Mouse (Mus musculus): Measurements from ENCODE around the gene Fzd1. TPM values are rescaled to one million over a fixed set of nuclear protein-coding genes. Genes with fewer than 3 reads are reported as not detected.

The Fzd1 gene
- polyA plus RNA-seq, 1 experiment from 2014 or later = 33.2 TPM

DNA sequence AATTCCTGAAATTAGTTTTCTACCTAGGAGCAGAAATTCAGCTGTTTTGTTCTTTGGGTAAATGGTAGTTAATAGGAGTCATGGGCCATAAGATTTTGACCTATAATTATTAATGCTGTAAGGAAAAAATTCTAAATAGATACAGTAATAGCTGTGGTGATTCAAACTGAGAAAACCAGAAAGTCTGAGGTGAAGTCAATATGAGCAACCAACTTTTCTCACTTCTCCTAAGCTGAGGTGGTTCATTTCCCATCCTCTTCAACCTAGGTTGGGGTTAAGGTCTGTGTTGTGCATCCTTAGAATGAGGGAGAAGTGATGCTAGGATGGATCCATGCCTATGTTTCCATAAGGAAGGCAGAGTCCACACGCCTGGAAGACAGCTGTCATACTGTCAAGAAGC lies 12.8 kb upstream of the Fzd1 start:
- H3K9ac ChIP-seq = no peak overlapping the region
- no peaks in the 10 kb centered on the region for H3K9me3 ChIP-seq
- no peaks in the 10 kb centered on the region for H3K36me3 ChIP-seq (replicated peaks)
- no peak overlapping the region for H3K4me3 ChIP-seq
- ATAC-seq (replicated peaks) = no peak
- H3K27me3 ChIP-seq (replicated peaks) = no peaks in the 10 kb centered on the region
- H3K4me2 ChIP-seq = no peak overlapping the region
- no peak overlapping the region for H3K27ac ChIP-seq
- 91% methylated on average over 1 of the region's 1 CpGs for WGBS
- no peaks in the 10 kb centered on the region for H3K4me1 ChIP-seq

DNA sequence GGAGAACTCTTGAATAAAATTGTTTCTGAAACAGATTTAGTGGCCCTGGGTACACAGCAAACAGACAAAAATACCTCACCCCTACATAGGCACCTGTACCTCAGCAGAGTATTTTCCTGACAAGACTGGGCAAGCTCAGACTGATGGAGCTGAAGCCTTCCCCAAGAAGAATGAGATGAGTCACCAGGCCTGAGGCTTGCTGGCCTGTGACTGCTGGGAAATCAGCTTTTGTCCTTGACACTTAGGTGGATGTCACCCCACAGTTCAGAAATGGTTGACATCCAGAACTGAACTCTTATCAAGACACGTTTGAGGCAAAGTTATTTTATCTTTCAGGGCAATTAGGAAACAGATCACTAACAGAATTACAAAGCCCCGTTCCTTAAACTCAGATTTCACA lies 10.1 kb upstream of the Fzd1 start:
- H3K27ac ChIP-seq = no peak overlapping the region
- no peaks in the 10 kb centered on the region for H3K36me3 ChIP-seq (replicated peaks)
- ATAC-seq (replicated peaks) = no peak
- 76% methylated on average over 2 of the region's 2 CpGs for WGBS
- H3K4me3 ChIP-seq = no peak overlapping the region
- H3K9me3 ChIP-seq = no peaks in the 10 kb centered on the region
- H3K4me1 ChIP-seq = no peaks in the 10 kb centered on the region
- no peak overlapping the region for H3K4me2 ChIP-seq
- no peak overlapping the region for H3K9ac ChIP-seq
- H3K27me3 ChIP-seq (replicated peaks) = no peaks in the 10 kb centered on the region

DNA sequence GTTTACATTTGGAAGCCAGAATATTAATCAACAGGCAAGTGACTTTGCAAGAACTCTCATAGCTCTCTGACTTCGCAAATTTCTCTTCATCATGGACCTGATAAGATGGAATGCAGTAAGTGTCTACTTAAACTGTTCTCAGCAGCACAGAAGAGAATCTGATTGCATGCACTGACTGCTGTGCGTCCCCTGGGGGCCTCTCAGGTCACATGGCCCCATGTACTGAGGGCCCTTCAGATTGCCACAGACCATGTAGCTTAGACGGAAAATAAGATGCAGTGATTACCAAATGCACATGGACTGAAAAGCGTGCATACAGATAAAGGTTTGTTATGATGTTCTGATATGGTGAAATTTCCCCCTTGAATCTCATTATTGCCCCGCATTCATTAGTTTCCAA lies 8.9 kb upstream of the Fzd1 start:
- Histone ChIP-seq H3K36me3 (replicated peaks) (no peaks in the 10 kb centered on the region), H3K4me2 (no peak overlapping the region), H3K27ac (no peak overlapping the region), H3K4me1 (no peaks in the 10 kb centered on the region), H3K9me3 (no peaks in the 10 kb centered on the region), H3K4me3 (no peak overlapping the region), H3K27me3 (replicated peaks) (no peaks in the 10 kb centered on the region), H3K9ac (no peak overlapping the region)
- ATAC-seq (replicated peaks) = no peak
- 76% methylated on average over 5 of the region's 5 CpGs for WGBS

DNA sequence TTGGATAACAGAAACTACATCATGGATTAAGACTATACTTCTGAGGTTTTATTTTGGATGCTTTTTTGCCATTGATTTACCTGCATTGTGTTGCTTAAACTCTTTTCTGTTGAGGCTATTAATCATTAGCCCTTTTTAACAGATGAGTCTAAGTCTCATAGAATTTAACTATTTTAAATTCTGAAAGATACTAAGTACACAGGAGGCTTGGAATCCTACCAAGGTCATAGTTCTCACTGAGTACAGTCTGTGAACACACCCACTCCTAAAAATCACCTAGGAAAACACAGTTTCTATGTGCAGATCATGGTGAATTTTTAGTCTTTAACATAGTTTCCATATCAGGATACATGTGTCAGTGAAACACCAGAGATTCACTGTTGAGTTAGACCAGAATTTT lies 4.1 kb upstream of the Fzd1 start:
- Histone ChIP-seq H3K27ac (no peak overlapping the region), H3K36me3 (replicated peaks) (no peaks in the 10 kb centered on the region), H3K4me1 (peaks cover 5% of the 10 kb centered on the region), H3K4me2 (no peak overlapping the region), H3K9ac (no peak overlapping the region), H3K4me3 (no peak overlapping the region), H3K9me3 (no peaks in the 10 kb centered on the region), H3K27me3 (replicated peaks) (no peaks in the 10 kb centered on the region)
- ATAC-seq (replicated peaks) = no peak

DNA sequence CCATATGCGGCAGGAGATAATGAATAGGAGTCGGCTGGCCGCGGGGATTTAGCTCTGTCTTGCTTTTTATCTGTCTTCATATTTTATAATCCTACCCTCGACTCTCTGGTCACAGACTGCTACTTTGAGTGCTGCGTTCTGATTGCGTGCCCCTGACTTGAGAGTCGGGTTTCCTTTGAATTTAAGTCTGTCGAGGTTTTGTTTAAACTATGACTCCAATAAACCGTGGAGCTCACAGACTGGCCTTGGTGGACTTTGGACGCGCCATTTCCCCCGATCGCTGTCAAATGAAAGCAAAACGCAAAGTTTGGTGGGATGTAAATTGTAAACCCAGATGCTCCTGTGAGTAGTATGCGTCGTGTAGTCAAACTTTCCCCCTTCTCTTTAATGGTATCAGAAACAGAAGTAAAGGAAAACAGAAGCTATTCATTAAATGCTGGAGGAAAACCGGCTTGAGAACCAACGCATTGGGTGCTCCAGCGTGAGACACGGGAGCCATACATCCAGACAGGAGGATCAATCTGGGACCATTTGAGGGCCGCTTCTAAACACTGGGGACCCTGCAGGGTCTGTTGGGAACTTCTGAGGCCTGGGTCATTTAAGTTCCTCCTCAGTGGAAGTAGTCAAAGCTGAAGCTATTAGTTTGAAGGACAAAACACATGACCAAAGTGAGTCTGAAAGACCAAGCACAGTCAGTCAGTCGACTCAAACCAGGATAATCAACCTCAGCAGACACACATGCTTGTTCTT lies 671 bp upstream of the Fzd1 start:
- H3K4me2 ChIP-seq = peak overlapping the region; percentile 89
- H3K27me3 ChIP-seq (replicated peaks) = no peaks in the 10 kb centered on the region
- no peaks in the 10 kb centered on the region for H3K9me3 ChIP-seq
- peak overlapping the region; percentile 98 for H3K27ac ChIP-seq
- no peaks in the 10 kb centered on the region for H3K36me3 ChIP-seq (replicated peaks)
- peak overlapping the region; percentile 89 for H3K9ac ChIP-seq
- peaks cover 15% of the 10 kb centered on the region for H3K4me1 ChIP-seq
- WGBS = under 1% methylated on average over 23 of the region's 23 CpGs
- ATAC-seq (replicated peaks) = no peak; the same call in 1 of the 2 replicates
- peak overlapping the region; percentile 88 for H3K4me3 ChIP-seq

DNA sequence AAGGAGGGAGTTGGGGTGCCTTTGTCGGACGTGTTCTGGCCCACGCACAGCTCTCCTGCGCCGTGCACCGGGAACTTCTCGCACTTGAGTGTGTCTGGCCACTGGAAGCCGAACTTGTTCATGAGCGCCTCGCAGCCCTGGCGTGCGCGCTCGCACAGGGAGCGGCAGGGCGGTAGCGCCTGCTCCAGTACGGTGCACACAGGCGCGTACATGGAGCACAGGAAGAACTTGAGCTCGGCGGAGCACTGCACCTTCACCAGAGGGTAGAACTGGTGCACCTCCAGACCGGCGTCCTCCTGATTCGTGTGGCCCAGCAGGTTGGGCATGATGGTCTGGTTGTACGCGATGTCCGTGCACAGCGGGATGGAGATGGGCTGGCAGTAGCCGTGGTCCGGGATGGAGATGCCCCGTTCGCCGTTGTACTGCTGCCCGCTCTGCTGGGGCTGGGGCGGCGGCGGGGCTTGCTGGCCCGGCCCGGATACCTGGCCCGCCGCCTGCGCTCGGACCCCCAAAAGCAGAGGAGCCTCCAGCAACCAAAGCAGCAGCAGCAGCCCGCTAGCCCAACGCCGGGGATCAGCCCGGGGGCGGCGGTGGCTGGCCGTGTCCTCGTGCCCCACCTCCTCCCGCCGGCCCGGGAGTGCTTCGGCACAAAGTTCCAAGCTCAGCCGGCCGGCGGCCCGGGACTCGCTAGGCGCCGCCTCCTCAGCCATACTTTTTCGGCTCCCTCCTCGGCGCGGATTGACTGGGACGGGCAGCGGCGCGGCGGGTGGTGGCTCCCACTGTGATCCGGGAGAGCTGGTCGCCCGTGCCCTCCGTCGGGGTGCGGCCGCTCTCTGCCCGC lies 744 bp downstream of the Fzd1 start:
- peak overlapping the region; percentile 89 for H3K4me2 ChIP-seq
- peak overlapping the region; percentile 89 for H3K9ac ChIP-seq
- H3K9me3 ChIP-seq = no peaks in the 10 kb centered on the region
- peaks cover 20% of the 10 kb centered on the region for H3K4me1 ChIP-seq
- no peaks in the 10 kb centered on the region for H3K36me3 ChIP-seq (replicated peaks)
- ATAC-seq (replicated peaks) = peak; percentile 50
- H3K4me3 ChIP-seq = peak overlapping the region; percentile 88
- under 1% methylated on average over 69 of the region's 80 CpGs for WGBS
- peak overlapping the region; percentile 98 for H3K27ac ChIP-seq
- H3K27me3 ChIP-seq (replicated peaks) = no peaks in the 10 kb centered on the region

DNA sequence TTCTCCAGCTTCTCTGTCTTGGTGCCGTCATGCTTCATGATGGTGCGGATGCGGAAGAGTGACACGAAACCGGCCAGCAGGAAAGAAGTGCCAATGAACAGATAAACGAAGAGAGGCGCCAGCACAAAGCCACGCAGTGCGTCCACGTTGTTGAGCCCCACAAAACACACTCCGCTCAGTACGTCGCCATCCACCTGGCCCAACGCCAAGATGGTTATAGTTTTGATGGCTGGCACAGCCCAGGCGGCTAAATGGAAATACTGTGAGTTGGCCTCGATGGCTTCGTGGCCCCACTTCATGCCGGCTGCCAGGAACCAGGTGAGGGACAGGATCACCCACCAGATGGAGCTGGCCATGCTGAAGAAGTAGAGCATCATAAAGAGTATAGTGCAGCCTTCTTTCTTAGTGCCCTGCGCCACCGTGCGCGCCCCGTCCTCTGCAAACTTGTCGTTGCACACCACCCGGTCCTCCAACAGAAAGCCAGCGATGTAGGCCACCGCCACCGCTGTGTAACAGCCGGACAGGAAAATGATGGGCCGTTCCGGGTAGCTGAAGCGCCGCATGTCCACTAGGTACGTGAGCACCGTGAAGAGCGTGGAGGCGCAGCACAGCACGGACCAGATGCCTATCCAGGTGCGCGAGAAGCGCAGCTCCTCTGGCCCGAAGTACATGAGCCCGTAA lies 1.7 kb downstream of the Fzd1 start:
- H3K27me3 ChIP-seq (replicated peaks) = no peaks in the 10 kb centered on the region

DNA sequence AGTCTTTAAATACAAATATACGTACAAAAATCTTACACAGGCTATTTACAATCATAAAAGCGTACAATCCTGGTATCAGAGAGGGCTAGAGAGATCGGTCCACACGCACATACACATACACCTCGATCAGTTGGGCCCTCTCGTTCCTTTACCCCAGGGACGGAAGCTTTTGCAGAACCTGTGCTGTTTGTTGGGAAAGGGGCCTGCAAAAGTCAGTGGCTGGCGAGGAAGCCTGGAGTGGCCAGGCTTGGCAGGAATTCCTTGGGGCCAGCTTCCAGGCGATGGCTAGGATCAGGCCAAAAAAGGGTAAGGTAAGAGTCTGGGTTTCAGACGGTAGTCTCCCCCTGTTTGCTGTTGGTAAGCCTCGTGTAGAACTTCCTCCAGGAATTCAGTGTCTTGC lies 2.5 kb downstream of the Fzd1 start:
- no peak for ATAC-seq (replicated peaks)
- 21% methylated on average over 11 of the region's 11 CpGs for WGBS
- Histone ChIP-seq H3K9me3 (no peaks in the 10 kb centered on the region), H3K27ac (peak overlapping the region; percentile 98), H3K4me1 (peaks cover 23% of the 10 kb centered on the region), H3K36me3 (replicated peaks) (no peaks in the 10 kb centered on the region), H3K9ac (peak overlapping the region; percentile 89), H3K4me3 (peak overlapping the region; percentile 88), H3K27me3 (replicated peaks) (no peaks in the 10 kb centered on the region), H3K4me2 (peak overlapping the region; percentile 89)

More for the DNA sequence above, 1.7 kb downstream of the Fzd1 start:
- H3K9ac ChIP-seq = peak overlapping the region; percentile 89
- H3K4me2 ChIP-seq = peak overlapping the region; percentile 89
- no peaks in the 10 kb centered on the region for H3K9me3 ChIP-seq
- ATAC-seq (replicated peaks) = peak; percentile 11
- WGBS = 1% methylated on average over 43 of the region's 43 CpGs
- H3K27ac ChIP-seq = peak overlapping the region; percentile 98
- no peaks in the 10 kb centered on the region for H3K36me3 ChIP-seq (replicated peaks)
- peaks cover 23% of the 10 kb centered on the region for H3K4me1 ChIP-seq
- H3K4me3 ChIP-seq = peak overlapping the region; percentile 88

DNA sequence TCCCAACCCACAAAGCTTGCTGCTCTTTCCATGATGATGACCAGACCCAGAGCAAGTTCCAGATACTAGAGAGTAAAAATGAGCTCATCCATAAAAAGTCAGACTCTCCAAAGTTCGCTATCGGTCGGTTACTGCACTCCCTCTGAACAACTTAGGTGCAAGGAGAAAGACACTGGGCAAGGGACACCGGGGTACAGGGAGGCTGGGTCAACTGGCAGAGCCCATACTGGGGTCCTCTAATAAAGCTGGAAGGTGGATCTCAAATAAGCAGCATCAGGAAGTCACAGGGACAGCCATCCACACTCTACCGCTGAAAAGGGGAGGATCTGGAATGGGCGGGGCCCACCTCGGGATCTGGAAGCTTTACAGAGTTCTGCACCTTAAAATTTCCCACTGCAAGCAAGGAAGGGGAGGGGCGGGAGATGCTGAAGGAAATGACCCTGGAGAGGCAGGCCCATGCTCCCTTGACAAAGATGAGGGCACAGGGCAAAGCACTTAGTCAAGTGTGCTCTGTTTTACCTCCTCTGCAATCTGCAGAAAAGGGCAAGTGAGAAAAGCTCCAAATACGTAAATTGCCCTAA lies 3.0 kb downstream of the Fzd1 start:
- peak overlapping the region; percentile 98 for H3K27ac ChIP-seq
- peak overlapping the region; percentile 89 for H3K9ac ChIP-seq
- 24% methylated on average over 9 of the region's 9 CpGs for WGBS
- H3K27me3 ChIP-seq (replicated peaks) = no peaks in the 10 kb centered on the region
- H3K4me1 ChIP-seq = peaks cover 23% of the 10 kb centered on the region
- peak overlapping the region; percentile 88 for H3K4me3 ChIP-seq
- H3K4me2 ChIP-seq = peak overlapping the region; percentile 89
- ATAC-seq (replicated peaks) = no peak
- H3K9me3 ChIP-seq = no peaks in the 10 kb centered on the region
- H3K36me3 ChIP-seq (replicated peaks) = no peaks in the 10 kb centered on the region

DNA sequence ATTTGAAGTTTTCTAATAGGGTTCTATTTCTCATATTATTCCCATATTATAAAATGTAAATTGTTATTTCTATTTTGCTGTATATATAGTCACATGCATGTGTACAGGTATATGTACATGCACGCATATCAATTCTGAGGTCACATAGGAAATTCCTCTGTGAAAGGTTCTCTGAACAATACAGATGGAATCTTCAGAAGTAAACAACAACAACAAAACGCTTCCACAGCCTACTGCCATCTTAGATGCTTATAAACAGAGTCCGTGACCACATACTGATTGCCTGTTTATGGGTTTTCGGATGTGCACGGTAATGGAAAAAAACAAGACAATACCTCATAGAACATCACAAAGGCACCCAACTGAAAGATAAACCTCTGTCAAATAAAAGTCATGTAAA lies 4.7 kb downstream of the Fzd1 start:
- Histone ChIP-seq H3K36me3 (replicated peaks) (no peaks in the 10 kb centered on the region), H3K4me3 (peak overlapping the region; percentile 33), H3K9me3 (no peaks in the 10 kb centered on the region), H3K27ac (0 out of 2 replicates have a peak overlapping the region, but pooled peaks have one; percentile 56), H3K9ac (peak overlapping the region; percentile 34; the same call in 1 of the 2 replicates), H3K27me3 (replicated peaks) (no peaks in the 10 kb centered on the region), H3K4me1 (peaks cover 18% of the 10 kb centered on the region), H3K4me2 (peak overlapping the region; percentile 46)
- no peak for ATAC-seq (replicated peaks)
- WGBS = 57% methylated on average over 5 of the region's 5 CpGs

DNA sequence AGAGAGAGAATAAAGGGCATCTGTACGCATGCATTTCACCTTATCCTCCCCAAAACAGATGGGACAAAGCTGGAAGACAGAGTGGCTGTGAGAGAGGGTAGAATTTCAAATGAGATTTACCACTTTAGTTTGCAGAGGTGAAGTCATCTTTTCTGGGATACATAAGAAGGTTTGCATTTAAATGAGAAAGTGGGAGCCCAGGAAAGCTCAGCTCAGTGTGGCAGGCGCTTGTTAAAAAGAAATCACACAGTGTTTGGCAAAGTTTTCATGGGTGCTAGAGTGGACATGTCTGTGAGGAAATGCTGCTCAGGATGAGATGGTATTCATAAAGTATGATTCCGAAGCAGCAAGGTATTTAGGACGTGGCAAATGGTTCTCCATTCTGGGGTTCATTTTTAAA lies 15.1 kb downstream of the Fzd1 start:
- no peak for ATAC-seq (replicated peaks)
- Histone ChIP-seq H3K9ac (no peak overlapping the region), H3K4me3 (no peak overlapping the region), H3K4me2 (no peak overlapping the region), H3K4me1 (peaks cover 19% of the 10 kb centered on the region), H3K27ac (no peak overlapping the region), H3K36me3 (replicated peaks) (no peaks in the 10 kb centered on the region), H3K27me3 (replicated peaks) (no peaks in the 10 kb centered on the region), H3K9me3 (no peaks in the 10 kb centered on the region)
- WGBS = 58% methylated on average over 4 of the region's 4 CpGs

DNA sequence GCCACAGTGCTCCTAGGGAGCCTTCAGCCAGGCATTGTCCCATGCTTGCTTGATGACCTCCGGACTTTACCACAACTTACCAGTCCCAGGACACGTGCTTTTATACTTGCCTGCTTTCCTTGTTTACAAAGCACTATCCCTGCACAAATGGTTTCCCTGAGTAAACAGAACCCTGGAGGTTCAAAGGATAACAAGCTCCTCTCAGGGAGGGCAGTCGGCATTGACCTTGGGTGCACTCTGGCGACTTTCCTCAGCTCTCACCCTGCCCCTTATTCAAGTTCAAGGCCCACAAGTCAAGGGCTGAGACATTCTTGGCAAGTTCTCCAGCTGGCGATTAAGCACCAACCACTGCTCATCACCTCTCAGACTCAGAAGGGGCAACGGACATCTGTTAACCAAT lies 20.8 kb downstream of the Fzd1 start:
- Histone ChIP-seq H3K27me3 (replicated peaks) (no peaks in the 10 kb centered on the region), H3K36me3 (replicated peaks) (no peaks in the 10 kb centered on the region), H3K4me2 (no peak overlapping the region), H3K9me3 (no peaks in the 10 kb centered on the region), H3K4me1 (peaks cover 14% of the 10 kb centered on the region), H3K27ac (no peak overlapping the region), H3K4me3 (no peak overlapping the region), H3K9ac (no peak overlapping the region)
- no peak for ATAC-seq (replicated peaks)
- WGBS = 50% methylated on average over 6 of the region's 6 CpGs

Measured in midbrain, embryonic 15.5 days (tissue).